Mouse (Mus musculus): Measurements from ENCODE around the gene Gm6377.

Gm6377 gene

DNA sequence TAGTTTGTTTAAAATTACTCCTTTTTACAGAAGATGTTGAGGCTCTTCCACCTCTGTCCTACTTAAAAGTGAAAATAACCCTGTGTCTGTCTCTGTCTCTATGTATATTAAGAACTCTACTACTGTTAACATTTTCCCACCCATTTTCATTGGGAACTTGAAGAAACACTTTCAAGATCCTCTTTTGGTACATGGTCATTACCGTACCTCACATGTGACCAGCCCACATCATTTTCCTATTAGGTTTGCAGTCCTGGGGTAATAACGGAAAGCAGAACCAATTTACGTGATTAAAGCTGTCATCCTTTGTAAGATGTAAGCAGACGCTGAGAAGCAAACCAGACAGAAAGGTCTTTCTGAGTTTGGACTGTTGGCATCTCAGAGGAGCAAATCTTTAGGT, at the start of gene Gm6377:
Gm6377 (plus strand) TSS at position 289 of the 400 bp plus-strand sequence.
- DNase-seq: no peak

DNA sequence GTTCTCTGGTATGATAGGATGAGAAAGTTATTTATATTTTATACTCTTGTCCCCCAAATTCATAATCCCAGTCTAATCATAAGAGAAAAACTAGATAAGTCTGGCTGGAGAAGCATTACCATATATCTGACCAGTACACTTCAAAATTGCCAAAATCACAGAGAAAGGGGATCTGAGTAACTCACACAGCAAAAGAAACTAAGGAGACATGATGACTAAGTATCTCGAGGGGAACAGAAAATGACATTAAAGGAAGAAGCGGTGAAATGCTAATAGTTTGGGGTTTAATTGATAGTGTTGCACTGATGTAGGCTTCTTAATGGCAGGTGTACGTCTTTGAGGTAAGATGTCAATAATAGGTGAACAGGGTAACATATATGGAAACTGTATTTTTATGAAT, 49.4 kb upstream of the Gm6377 start:
- DNase-seq: no peak

DNA sequence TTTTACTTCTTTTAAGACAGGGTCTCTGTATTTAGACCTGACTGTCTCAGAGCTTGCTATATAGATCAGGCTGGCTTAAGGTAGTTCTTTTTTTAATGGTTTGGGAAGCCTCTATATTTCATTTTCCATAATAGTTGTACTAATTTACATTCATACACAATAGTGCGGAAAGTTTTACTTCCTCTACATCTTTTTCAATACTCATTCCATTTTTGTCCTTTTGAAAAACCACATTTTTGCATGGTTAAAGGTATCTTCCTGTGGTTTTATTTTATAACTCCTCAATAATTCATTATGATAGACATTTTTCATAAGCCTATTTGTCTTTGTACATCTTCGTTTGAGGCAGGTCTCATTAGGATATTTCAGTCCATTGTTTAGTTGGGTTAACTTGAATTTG, 45.3 kb upstream of the Gm6377 start:
- no peak for DNase-seq

DNA sequence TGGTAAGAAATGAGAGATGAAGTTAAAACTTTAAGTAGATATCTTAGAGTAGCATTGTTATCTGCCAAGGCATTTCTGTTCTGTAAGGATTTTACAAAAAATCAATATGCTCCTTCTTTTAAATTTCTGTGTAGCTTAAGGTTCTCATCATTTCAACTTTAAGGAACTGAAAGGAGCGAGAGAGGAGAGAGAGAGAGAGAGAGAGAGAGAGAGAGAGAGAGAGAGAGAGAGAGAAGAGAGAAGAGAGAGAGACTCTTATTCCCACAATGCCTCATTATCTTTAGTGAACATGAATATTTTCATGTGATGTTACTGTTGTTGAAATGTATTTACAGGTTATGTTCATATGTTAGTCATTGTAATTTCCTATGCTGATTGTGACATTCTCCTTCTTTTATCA, 36.2 kb upstream of the Gm6377 start:
- no peak for DNase-seq

DNA sequence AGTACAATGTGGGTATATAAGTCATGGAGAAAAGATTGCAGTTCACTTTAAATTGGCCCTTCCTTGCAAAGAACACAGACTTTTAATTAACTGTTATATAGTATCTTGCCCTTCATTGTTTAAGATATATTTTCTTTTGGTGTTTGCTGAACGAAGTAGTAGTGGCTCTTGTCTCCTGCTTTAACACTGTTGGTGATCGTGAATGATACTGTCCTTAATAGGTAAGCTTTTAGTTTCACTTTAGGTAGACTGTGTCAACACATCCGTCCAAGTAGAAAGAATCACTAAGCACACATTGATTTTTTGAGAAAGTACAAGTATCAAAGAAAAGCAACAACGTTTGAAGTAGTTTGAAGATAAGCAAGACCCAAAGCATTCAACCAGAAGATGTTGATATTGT, 35.7 kb upstream of the Gm6377 start:
- no peak for DNase-seq

DNA sequence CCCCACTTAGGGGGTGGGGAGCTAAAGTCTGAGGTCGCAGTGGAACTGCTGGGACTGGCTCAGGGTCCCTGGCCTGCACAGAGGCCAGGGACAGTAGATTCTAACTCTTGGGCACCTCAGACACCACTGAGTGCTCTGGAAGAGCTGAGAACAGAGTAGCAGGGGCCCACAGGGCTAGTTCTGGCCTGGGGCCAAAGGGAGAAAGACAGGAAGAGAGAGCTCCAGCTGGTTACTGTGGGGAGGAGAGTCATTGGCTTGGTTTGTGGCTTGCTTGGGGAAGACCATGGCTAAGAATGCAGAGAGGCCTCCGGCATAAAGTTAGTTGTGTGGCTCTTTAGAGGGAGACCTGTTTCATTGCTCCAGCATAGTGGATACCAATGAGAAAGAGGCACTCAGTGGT, 21.5 kb upstream of the Gm6377 start:
- no peak for DNase-seq

DNA sequence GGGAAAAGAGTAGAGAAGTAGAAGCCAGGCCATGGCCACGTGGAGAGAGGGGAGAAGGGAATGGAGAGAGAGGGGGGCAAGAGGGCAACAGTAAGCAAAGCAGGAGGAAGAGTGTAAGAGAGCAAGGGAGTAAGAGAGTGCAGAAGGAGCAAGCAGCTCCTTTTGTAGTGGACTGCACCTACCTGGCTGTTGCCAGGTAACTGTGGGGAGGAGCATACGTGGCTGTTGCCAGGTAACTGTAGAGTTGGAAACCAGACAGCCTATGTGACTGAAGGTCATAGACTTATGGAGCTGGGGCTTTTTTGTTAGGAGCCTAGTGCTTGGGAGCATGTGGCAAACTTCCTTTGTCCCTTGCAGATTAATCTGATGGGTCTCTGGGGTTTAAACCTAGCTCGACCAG, 21.1 kb upstream of the Gm6377 start:
- no peak for DNase-seq

DNA sequence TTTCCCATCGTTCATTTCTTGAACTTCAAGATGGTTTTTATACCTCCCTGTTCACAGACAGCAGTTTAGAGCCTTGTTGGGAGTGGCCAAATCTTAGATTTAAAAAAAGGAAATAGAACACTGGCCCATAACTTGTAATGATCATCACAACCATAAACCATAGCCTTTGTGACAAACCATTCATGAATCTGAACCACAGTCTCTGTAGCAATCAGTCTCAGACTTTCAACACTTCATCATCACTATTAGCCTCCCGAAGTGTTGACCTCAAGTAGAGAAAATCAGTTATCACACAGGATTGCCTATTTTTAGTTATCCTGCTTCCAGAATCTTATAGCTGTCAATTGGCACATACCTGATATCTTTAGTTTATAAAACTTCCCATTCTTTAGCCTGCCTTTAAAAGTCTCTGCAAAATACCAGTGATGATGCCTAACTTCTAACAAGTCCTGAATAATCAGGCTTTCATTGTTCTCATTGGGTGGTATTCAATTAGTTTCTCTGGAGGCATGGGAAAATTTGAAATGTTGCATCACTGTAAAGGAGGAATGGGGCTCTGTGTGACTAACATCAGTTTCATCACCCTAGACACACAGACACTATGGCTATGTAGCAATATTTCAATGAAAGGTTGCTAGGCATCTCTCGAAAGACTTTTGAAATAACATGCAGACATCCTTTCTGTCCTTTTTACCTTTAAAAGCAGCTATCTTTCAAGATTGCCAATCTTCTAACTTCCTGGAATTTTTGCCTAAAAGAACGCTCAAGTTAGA, 11.7 kb upstream of the Gm6377 start:
- no peak for DNase-seq

DNA sequence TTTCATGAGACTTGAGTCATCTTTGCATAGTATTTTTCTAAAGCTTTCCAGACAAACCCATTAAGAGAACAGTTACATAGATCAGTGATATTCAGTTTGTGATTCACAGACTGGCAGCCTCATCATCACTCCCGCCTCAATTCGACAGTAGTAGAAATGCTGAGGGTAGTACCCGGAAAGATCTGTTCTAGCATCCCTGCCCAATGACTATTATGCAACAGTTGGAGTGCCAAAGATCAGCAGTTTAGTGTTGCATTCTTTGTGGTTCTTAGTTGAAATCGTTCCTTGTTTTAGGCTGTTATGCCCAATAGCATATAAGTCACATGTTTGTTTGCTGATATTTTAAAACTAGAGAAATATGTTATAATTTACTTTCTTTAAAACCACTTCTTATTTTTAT, 6.9 kb upstream of the Gm6377 start:
- DNase-seq: no peak

DNA sequence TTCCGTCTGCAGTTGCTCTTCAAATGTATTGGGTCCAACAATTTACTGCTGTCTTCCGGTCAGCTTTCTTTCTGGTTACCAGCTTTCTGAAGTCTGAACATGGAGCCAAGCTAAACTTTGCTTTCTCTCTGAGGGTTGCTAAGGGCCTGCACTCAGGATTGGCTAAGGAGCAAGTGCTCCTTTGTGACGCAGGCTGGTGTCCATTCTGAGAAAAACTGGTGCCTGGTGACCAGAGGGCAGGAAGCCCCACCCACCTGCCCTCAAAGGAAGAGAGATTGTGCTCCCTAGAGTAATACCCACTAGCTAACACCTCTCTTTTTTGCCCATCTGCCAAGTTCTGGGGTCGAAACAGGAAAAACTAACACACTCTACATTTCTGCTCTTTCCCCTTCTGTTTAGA, 5.6 kb upstream of the Gm6377 start:
- no peak for DNase-seq

DNA sequence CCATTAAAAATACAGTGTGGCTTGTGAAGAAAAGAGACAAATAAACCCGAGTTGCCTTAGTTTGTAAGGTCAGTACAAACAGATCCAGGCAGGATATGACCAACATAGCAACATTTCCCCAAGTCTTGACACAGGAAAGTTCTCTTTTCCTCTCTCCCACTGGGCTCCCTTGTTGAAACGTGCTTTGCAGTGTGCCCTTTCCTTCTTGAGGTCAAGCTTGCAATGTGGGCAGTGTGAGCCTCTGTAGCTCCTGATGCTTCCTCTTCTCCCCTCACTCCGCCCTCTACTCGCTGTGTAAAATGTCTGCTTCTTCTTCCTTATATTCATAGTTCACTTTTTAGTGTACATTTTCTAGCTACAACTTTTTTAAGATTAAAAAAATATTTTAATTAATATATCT, 5.1 kb upstream of the Gm6377 start:
- DNase-seq: no peak

DNA sequence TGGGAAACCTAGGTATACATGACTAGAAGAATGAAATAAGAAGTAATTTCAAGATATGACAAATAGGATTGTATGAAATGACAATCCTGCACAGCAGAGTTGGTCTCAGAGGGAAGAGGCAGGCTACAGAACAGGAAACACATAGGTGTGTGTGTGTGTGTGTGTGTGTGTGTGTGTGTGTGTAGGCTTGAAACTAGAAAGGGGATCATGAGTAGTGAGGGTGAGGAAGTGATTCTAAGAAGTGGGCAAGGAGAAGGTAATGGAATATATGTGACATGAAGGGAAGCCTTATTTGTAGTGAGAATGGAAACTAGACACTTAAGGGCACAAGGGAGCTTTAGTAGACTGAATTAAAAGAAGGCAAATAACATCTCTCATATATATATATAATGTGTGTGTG, 11.3 kb downstream of the Gm6377 start:
- no peak for DNase-seq

DNA sequence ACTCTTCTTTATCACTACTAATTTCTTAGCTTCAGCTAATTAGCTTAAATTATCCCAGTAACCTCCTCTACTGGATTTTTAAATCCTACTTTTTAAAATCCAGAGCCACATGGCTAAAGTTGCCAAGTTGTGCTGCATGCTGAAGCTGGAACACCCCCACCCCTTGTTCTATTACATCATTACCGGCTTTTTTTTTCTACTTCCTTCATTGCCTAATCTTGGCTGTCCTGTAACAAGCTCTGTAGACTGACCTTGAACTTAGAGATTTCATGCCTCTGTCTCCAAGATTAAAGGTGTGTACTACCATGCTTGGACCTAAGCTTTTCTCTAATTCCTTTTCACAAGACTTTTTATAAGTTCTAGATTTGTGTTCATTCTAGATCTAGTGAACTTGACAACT, 32.2 kb downstream of the Gm6377 start:
- no peak for DNase-seq

DNA sequence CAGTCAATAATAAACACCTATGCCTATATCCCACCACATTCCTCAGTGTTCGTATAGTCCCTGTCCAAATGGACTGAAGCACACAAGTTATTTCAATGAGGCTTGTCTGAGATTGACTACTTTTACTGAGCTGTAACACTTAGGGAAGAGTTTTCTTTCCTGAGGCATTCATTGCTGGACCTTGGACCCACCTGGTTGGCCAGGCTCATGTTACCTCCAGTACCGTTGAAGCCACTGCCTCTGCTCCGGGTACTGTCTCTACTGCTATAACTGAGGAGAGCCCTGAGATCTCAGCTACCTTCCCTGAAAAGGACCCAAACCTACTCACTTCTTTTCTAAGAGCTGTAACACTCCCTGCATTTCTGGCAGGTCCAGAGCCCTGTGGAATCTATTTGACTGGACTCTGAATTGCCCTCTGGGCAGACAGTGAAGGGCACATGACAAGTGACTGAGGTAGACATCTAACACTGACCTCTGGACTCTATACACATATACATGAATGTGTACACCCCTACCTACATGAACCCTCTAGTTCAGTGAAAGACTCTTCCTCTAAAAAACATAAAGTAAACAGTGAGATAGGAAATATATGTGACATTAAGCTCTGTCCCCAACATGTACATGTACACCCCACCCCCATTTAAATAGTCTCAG, 39.0 kb downstream of the Gm6377 start:
- DNase-seq: no peak

DNA sequence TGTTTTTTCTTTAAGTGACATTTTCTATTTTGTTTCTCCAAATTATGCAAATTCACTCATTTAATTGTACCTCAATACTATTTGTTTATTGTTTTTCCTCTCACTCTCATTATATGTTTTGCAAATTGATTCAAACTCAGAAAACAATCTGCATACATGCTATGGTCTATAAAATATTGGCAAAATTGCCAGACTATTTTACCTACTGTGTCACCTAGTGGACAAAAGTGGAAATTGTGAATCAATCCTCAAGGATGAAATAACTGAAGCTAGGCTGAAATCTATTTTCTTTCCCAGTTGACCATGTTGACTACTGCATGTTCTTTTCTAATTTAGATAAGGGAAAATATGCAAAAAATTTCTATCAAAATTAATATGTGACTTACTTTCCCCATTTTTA, 41.6 kb downstream of the Gm6377 start:
- DNase-seq: no peak

Data from liver (tissue).